Mouse (Mus musculus): Measurements from ENCODE around the gene Wbp11. TPM values are rescaled to one million over a fixed set of nuclear protein-coding genes. Genes with fewer than 3 reads are reported as not detected.

Wbp11 gene
- total RNA-seq, 2 experiments from 2014 or later: 64.3 to 66.0 TPM

DNA sequence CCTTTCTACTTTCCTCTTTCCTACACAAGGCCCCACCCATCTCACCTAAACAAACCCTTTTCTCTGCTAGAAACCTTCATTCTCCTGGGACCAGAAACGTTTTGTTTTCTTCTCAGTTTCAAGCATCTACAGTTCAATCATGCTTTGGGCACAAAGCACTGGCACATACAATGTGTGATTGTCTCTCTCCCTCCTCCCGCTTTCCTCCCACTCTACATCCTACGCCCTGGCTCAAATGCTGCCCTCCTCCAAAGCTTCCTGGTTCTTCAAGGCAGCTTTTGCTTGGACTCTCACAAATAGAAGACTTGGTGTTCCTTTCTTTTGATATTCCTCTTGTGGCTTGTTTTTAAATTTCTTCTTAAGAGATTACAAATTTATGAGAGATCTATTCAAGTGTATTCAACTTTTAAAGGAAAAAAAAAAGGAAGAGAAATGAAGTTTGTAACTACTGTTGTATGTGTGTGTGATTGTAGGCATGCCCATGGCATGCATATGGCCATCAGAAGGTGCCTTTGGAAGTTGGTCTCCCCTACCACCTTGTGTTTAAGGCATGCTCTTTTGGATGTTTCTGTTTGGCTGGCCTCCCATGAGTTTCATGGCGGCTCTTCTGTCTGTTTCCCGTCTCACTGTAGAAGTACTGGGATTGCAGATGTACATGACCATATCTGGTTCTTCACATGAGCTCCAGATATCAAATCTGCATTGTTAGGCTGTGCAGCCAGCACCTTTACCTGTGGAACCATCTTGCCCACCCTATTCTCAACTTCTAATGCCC is 17.9 kb upstream of the Wbp11 start:
- intact Hi-C loops (cut with DNase I): no loop called here
- DNase-seq: no peak

DNA sequence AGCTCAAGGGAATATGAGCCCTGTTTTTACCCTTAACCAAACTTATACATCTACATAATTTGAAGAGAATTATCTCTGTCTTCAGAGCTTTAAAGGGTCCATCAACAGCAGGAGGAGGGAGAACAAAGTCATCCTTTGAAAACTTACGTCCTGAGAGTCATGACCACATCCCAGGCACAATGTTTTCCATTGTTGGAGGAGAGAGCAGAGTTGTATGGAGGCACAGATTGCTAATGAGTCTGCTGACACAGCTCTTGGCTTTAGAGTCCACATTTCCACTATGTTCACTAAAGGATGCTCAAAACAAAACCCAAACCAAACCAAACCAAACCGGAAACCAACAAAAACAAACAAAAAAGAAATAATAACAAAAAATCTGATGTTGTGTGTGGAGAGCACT is 16.9 kb upstream of the Wbp11 start:
- no peak for DNase-seq
- intact Hi-C loops (cut with DNase I): no loop called here

DNA sequence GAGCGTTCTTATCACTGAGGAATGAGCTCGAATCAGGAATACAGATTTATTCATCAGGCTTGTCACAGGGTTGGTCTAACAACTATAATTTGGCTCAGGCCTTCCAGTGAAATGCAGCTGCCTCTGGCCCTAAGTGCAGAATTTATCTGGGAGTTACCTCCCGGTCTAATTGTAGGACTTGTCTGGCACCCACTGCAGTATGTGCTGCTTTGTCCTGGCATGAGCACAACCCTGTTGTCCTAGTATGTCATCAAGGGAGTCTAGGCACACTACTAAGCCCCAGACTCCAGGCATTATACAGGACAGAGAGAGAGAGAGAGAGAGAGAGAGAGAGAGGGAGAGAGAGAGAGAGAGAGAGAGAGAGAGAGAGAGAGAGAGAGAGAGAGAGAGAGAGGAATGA is 9.3 kb upstream of the Wbp11 start:
- intact Hi-C loops (cut with DNase I): no loop called here
- DNase-seq: no peak

DNA sequence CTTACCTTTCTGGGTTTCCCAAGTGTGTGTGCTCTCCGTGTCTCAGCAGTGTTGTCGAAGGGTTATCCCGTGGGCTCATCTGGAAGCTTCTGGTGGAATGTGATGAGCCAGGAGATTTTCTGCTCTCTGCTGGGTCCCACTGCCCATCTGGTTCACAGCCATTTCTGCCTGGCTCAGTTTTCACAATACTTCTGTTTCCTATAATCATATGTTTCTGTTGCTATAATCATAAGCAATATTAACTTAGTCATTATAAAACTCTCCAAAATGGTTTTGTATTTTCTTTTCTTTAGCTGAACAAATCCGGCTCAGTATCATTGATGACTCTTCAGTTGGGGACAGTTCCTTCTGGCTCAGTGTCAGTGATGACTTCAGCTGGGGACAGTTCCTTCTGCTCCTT is 7.3 kb upstream of the Wbp11 start, which contains the start of gene Smco3:
TSS of gene Smco3 (minus strand) at position 101 of the 400 bp plus-strand sequence.
- no peak for DNase-seq
- intact Hi-C loops (cut with DNase I): no loop called here

DNA sequence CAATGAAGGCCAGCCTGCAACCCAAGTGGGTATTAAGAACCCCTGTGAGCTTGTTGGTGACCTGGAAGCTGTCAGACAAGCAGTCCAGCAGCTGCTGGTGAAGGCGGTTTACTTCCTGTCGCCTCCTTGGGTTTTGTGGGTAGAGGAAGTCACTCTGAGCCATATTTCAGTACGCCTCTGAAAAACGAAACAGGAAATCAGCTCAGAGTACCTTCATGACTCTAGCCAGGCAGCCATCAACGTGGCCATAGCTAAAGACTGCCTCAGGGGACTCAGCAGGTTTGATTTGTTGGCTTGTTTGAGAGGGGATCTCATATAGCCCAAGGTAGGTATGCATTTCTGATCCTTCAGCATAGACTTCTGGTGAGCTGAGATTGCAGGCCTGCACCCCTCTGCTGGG is 3.7 kb upstream of the Wbp11 start:
- intact Hi-C loops (cut with DNase I): loop anchor here (2.0 kb wide), 1 partner anchor 27 kb away; the partner anchor contains the start of gene Hist4h4
- no peak for DNase-seq

DNA sequence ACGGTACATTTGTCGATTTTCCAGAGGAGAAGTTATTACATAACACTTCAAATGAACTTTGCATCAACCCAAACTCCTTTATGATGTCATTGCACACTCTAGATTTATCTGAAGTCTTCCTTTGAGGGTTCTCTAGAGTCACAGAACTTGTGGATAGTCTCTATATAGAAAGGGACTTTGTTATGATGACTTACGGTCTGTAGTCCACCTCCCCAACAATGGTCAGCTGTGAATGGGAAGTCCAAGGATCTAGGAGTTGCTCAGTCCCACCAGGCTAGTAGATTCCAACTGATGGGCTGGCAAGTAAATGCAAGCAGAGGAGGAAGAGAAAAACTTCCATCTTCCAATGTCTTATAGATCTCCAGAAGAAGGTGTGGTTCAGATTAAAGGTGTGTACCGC is 648 bp upstream of the Wbp11 start:
- intact Hi-C loops (cut with DNase I): loop anchor here (10.0 kb wide), 1 partner anchor 916 kb away; no protein-coding TSS in a partner anchor
- DNase-seq: no peak

DNA sequence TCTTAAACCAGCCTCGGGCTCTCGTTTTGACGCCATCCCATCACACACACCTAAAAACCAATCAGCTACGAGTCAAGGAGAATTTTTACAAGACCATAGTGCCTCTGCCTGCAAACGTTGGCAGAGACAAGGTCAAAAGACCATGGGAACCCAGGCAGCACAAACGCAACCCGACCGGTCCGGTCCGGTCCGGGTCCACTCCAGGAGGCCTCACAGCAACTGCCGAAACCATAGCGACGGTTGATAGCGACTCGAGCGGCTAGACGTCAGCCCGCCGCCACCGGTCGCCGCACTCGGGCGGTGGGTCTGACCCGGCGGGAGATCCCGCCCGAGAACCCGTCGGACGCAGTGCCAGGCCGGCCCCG is 535 bp downstream of the Wbp11 start, which contains the start of gene BC049715:
TSS of gene BC049715 (plus strand) at position 111 of the 365 bp plus-strand sequence.
- DNase-seq: no peak
- intact Hi-C loops (cut with DNase I): loop anchor here (10.0 kb wide), 1 partner anchor 917 kb away; no protein-coding TSS in a partner anchor

DNA sequence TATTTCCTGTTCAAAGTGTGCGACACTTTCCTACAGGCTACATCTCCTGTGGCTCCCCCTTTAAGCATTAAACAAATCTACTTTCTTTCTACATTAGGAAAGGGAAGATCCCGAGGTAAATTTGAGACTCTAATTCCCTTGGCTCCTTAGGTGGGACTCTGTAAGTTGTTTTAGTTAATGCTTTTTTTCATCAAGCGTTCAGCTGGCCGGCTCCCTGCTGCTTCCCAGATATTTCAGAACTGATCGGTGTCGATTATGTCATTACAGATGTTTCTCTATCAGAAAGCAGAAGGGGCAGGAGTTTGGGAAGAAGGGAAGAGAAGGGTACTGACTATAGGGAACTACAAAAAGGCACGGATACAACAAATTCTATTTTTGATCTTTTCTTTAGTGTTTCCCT is 917 bp downstream of the Wbp11 start:
- no peak for DNase-seq
- intact Hi-C loops (cut with DNase I): loop anchor here (10.0 kb wide), 1 partner anchor 918 kb away; no protein-coding TSS in a partner anchor

DNA sequence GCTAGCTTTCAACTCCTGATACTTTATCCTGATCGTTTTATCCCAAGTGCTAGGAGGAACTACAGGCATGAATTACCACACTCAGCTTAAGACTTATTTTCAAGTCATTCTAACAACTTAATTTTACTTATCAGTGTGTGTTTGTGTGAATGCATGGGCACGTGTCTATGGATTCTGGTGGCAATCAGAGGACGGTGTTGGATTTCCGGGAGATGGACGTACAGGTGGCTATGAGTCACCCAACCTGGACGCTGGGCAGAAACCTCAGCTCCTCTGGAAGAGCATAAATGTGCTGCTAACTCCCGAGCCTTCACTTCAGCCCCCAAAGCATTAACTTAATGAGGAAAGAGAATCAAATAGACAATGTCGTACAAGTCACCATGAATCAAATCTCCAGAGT is 3.0 kb downstream of the Wbp11 start:
- DNase-seq: no peak
- intact Hi-C loops (cut with DNase I): loop anchor here (10.0 kb wide), 1 partner anchor 920 kb away; no protein-coding TSS in a partner anchor

DNA sequence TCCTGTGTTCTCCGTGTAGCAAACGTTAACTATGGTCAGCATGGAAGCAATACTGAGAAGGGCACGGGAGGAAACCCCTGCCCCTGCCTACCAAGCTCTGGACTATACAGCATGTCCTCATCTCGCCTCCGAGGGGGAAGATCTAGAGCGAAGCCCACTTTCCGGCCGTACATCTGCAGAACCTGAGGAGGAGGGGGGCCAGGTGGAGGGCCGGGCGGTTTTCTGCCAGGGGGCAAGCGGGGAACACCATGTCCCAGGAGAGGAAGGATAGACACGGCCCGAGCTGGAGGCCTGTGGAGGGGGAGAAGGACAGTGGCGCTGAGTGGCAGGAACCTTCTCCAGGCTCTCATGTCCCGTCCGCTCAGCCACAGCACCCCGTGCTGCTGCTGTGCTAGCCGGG is 6.9 kb downstream of the Wbp11 start:
- no peak for DNase-seq
- intact Hi-C loops (cut with DNase I): loop anchor here (10.0 kb wide), 1 partner anchor 924 kb away; no protein-coding TSS in a partner anchor

DNA sequence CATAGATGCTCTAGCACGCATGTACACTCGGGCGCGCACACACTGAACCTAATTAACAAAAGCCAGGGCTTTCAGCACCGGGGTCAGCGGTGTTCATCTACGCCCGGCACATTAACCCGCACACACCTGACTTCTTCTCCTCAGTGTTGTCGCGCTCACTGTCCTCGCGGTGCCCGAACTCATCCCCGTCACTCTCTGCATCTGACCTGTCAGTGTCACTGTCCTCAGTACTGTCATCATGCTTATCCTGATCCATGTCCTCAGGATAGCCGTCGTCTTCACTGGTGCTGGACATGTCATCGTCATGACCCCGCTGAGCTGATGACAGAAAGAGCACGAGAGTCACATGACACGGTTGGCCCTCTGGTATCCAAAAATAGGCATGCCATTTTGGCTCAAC is 7.7 kb downstream of the Wbp11 start:
- no peak for DNase-seq
- intact Hi-C loops (cut with DNase I): loop anchor here (10.0 kb wide), 1 partner anchor 924 kb away; no protein-coding TSS in a partner anchor

DNA sequence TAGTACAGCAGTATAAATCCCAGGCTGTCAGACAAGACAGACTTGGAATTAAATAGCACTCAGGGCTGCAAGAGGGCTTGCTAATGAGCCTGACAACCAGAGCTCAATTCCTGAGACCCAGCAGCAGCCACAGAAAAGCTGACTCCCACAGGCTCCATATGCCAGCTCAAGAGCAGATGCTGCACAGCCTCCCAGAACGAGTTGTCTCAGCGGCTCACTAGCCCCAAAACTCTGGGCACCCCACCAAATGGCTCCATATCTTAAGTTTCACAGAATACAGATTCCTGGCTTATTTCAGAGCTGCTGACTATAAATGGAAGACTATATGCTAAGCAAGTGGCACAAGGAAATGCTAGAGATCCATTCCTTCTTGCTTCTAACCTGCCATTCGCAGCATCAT is 10.5 kb downstream of the Wbp11 start:
- no peak for DNase-seq
- intact Hi-C loops (cut with DNase I): no loop called here

DNA sequence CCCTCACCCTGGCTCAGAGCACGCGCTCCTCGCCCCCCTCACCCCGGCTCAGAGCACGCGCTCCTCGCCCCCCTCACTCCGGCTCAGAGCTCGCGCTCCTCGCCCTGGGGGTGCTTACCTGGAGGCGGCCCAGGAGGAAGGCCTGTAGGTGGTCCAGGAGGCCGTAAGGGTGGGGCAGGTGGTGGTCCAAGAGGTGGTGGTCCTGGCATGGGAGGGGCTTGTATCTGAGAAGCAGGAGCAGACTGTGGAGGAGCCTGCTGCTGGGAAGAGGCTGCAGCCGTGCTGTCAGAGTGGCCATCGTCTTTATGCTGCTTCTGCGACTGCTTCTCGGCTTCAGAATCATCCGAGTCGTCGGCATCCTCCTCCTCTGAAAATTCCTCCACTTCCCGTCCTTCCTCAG is 11.2 kb downstream of the Wbp11 start:
- intact Hi-C loops (cut with DNase I): no loop called here
- no peak for DNase-seq

DNA sequence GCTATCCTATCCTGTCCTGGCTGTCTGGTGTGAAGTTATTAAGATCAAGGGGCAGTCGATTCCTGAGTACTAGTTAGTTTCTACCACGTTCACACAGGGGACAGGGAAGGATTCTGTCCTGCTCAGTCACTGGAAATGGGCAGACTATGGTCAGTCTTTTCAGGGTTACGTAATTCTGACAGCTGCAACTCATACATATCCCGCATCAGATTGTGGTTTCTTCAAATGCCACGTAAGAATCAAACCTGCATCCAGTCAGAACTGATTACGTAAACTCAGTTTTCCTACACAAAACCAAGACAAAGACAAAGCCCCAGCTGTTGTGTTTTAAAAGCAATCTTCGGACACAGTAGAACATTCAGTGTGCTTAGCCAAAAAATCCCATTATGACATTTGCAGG is 12.7 kb downstream of the Wbp11 start:
- DNase-seq: no peak
- intact Hi-C loops (cut with DNase I): no loop called here

DNA sequence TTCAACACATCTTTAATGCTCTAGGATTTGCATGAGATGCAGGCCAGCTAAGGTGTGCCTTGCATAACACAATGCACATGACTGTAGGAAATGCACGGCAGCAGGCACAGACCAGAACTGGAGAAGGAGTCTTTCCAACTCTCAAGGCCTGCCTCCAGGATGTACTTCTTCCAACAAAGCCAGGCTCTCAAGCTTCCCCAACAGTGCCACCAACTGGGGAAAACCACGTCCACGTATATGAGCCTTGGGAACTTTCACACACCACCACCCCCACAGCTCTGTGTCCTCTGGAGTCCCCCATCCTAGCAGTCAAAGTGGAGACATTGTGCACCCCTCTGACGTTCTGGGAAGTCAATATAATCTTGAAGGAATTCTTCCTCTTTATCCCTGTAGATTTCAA is 14.9 kb downstream of the Wbp11 start:
- intact Hi-C loops (cut with DNase I): no loop called here
- DNase-seq: peak in 1 of 2 experiments; percentile 32

DNA sequence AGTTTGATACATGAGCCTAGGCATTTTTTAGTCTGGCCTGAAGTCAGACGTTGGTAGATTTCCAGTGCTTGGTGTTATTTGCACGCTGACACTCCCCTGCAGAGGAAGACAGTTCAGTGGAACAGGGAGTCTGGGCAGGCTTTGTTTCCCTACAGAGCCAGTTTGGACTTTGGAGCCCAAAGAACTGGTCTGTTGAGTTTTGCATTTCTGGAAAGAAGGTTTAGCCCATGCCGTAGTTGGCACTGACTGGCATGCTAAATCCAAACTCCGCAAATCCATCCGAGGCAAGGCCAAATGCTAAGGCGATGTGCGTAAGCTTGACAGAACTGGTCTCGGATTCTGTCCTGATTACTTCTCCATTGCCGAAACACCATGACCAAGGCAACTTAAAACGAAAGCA is 16.8 kb downstream of the Wbp11 start:
- intact Hi-C loops (cut with DNase I): no loop called here
- DNase-seq: no peak

DNA sequence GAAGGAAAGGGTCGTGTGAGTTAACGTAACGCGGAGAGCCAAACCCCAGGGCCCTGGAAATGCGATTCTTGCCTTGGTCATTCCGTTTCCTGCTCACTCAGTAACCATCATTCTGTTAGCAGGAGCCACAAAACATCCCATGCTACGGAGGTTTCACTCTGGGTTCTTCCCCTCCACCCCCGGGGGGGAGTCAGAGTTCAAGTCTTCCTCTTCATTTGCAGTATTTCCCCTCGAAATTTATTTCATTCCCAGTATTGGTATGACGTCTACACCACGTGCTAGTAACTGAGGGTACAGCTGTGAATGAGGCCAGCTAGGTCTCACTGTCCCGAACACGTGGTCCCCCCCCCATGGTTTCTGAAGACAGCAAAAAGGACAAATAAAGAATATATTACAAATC is 18.4 kb downstream of the Wbp11 start:
- intact Hi-C loops (cut with DNase I): no loop called here
- no peak for DNase-seq

DNA sequence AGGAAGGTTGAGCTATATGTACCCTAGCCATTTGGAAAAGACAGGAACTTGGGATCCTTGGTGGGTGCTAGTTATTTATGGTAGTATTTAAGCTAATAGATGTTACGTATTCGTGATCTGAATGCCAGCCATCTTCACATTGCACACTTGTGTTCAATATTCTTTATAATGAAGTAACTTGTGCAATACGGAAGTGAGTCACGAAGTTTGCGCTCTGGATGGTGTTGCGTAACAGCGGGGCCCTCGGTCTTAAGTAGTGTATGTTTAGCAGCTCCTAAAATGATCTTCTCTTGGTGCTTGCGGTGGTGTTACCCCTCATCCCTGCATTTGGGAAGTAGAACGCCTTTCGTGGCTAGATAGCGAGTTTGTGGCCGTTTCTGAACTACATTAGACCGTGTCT is 19.0 kb downstream of the Wbp11 start:
- intact Hi-C loops (cut with DNase I): no loop called here

DNA sequence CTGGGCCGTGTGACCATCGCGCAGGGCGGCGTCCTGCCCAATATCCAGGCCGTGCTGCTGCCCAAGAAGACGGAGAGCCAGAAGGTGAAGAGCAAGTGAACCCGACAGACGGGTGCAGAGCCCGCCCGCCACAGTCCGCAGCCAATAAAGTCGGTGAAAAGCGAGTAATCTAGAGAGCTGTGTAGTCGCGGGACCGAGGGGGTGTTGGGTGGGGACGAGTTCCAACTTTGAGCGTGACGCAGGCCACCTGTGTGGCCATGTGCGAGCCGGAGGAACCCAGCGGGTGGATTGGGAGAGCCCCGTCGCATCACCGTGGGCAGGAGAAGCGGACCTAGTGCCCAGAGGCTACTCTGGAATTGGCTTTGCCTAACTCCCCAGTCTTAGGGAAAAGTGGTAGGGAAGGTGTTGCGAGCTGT is 19.4 kb downstream of the Wbp11 start:
- intact Hi-C loops (cut with DNase I): no loop called here
- DNase-seq: peak in 1 of 2 experiments; percentile 43

More for the DNA sequence above, 19.0 kb downstream of the Wbp11 start:
- DNase-seq: peak in 1 of 2 experiments; percentile 43

DNA sequence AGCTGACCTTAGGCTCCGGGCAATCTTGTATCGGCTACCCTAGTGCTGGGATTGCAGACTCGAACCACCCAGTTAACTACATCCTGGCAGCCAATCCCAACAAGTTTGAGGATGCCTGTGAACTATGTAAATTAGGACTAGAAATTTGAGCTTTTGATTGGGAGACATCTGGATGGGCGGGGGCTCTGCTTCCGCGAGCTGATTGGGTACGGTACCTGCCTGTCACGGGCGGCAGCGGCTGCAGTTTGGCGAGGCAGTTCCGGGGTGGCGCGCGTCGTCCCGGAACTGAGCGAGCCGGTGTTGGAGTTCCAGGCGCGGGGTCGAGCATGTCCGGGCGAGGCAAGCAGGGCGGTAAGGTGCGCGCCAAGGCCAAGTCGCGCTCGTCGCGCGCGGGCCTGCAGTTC is 20.0 kb downstream of the Wbp11 start, which contains the start of gene H2afj:
TSS of gene H2afj (plus strand) at position 231 of the 404 bp plus-strand sequence.
- peak; percentile 99 for DNase-seq
- intact Hi-C loops (cut with DNase I): no loop called here

DNA sequence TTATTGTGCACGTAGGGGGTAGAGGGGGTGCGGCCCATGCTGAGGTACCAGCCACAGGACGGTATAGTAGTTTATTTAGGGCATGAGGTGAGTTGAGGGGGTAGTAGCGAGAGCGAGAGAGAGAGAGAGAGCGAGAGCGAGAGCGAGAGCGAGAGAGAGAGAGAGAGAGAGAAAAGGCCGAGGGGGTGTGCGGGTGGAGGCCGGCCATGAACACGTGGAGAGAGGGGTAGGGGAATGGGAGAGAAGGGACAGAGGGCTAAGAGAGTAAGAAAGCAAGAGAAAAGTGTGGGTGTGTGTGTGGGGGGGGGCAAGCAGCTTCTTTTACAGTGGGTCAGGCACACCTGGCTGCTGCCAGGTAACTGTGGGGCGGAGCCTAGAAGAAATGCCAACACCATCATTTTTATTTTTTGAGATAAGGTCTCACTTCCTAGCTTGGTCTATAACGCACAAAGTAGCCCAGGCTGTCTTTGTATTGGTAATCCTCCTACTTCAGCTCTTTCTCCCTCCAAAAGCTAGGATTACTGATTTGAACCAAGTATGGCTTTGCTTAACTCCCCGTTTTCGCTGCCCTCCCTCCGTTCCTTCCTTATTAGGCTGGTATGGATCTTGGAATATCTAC is 20.5 kb downstream of the Wbp11 start:
- no peak for DNase-seq
- intact Hi-C loops (cut with DNase I): no loop called here

DNA sequence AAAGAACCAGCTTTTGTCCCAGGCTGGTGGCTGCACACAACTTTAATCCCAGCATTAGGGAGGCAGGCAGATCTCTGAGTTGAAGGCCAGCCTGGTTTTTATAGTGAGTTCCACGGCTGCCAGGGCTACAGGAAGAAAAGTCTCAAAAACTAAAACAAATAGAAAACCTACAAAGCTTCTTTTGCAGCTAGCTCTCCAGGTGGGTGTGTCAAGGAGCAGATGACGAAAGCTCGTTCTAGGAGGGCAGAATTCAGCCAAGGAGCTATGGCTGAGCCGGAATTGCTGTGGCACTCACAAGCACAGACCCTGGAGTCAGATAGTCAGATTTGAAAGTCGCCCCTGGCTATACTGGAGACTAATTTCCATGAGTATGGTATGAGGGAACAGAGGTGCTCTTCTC is 21.2 kb downstream of the Wbp11 start:
- intact Hi-C loops (cut with DNase I): no loop called here
- no peak for DNase-seq

Data from heart, postnatal 14 days (tissue).